Mouse (Mus musculus): ENCODE measurements around the gene Psmc5.

- no peak for TF ChIP-seq CTCF (IDR thresholded peaks at IDR 0.05; ENCODE audit: low read depth, low read length)
- TF ChIP-seq POLR2A (IDR thresholded peaks at IDR 0.05; ENCODE audit: borderline replicate concordance, low read depth, low read length): no peak
Measured at GRCm38 (mm10) chr11:106289369-106289768, 33.4 kb downstream of the Psmc5 start.
